Mouse (Mus musculus): ENCODE measurements around the gene Klhl21. TPM values are rescaled to one million over a fixed set of nuclear protein-coding genes. Genes with fewer than 3 reads are reported as not detected.

Klhl21 gene
- total RNA-seq, 2 experiments from 2014 or later = 37.2 to 38.9 TPM

Other genes starting within 250 kb of the Klhl21 start
- gene Camta1, start 146.9 kb upstream of the Klhl21 start, total RNA-seq (2021) = 100 to 1,000 TPM in 1 of 2 experiments, 10 to 100 TPM in 1; 87.9 to 105 TPM
- gene Dnajc11, start 75.1 kb upstream of the Klhl21 start, total RNA-seq (2021) = 10 to 100 TPM; 60.8 to 81.1 TPM
- gene Thap3, start 19.8 kb upstream of the Klhl21 start, total RNA-seq (2021) = 10 to 100 TPM; 45.3 to 48.9 TPM
- gene Phf13, start 12.5 kb upstream of the Klhl21 start, total RNA-seq (2021) = 10 to 100 TPM; 13.9 to 16.1 TPM
- gene Zbtb48, start 18.9 kb downstream of the Klhl21 start, total RNA-seq (2021) = 1 to 10 TPM; 5.5 to 5.7 TPM
- 1 to 10 TPM; 3.0 to 3.5 TPM for gene Tas1r1, start 29.8 kb downstream of the Klhl21 start, total RNA-seq (2021)
- gene Nol9, start 30.5 kb downstream of the Klhl21 start, total RNA-seq (2021) = 10 to 100 TPM; 13.2 to 15.1 TPM
- gene Plekhg5, start 63.7 kb downstream of the Klhl21 start, total RNA-seq (2021) = 10 to 100 TPM; 22.2 to 31.9 TPM
- gene Tnfrsf25, start 107.1 kb downstream of the Klhl21 start, total RNA-seq (2021) = 1 to 10 TPM; 1.9 to 2.0 TPM
- gene Espn, start 143.6 kb downstream of the Klhl21 start, total RNA-seq (2021) = 1 to 10 TPM; 1.5 TPM
- gene Hes2, start 150.1 kb downstream of the Klhl21 start, total RNA-seq (2021) = not detected
- gene Acot7, start 169.3 kb downstream of the Klhl21 start, total RNA-seq (2021) = 10 to 100 TPM; 13.5 to 17.6 TPM

Measured in gastrocnemius, postnatal 4 days (tissue).